Mouse (Mus musculus) MEL (cell line): Measurements from ENCODE around the gene Slc7a8. TPM values are rescaled to one million over a fixed set of nuclear protein-coding genes. Genes with fewer than 3 reads are reported as not detected.

ENCODE experiments used
- DNase-seq: peaks from one replicate; pipeline ENCODE4 v3.0.0; 2011; ENCODE audit warnings: low read depth, low spot score
- H3K27ac ChIP-seq: 2 replicates; pipeline ENCODE4 v1.5.1; 2012; ENCODE audit warnings: low read depth, mild to moderate bottlenecking, control low read depth, low read length, moderate library complexity; ENCODE audit not compliant: control insufficient read depth
- H3K27me3 ChIP-seq, 2 experiments: fragments of 150-350 bp in 1 of 2; sonication (generic) in 1 of 2; 2 replicates each; pipeline ENCODE4 v1.6.1; 2012; ENCODE audit warnings: low read length in 2 of 2, mild to moderate bottlenecking in 2 of 2, improper control_type of control experiment in 1 of 2, moderate library complexity in 1 of 2; ENCODE audit not compliant: insufficient read depth in 2 of 2, control insufficient read depth in 1 of 2
- H3K36me3 ChIP-seq, 2 experiments: 2 replicates each; pipeline ENCODE4 v1.6.1; 2012 to 2014; ENCODE audit warnings: low read length in 2 of 2, improper control_type of control experiment in 1 of 2, inconsistent platforms in 1 of 2, mild to moderate bottlenecking in 1 of 2; ENCODE audit not compliant: insufficient read depth in 2 of 2, control insufficient read depth in 1 of 2
- H3K4me1 ChIP-seq, 2 experiments: fragments of 150-350 bp in 1 of 2; sonication (generic) in 1 of 2; 2 replicates each; pipeline ENCODE4 v1.6.1; 2012; ENCODE audit warnings: low read length in 2 of 2, improper control_type of control experiment in 1 of 2, mild to moderate bottlenecking in 1 of 2; ENCODE audit not compliant: insufficient read depth in 2 of 2, control insufficient read depth in 1 of 2
- H3K4me3 ChIP-seq, 2 experiments: fragments of 150-350 bp in 1 of 2; sonication (generic) in 1 of 2; 2 replicates each; pipeline ENCODE4 v1.5.1; 2012; ENCODE audit warnings: low read depth in 2 of 2, low read length in 2 of 2, mild to moderate bottlenecking in 2 of 2, moderate library complexity in 2 of 2, control low read depth in 1 of 2, improper control_type of control experiment in 1 of 2; ENCODE audit not compliant: control insufficient read depth in 1 of 2, insufficient read depth in 1 of 2
- H3K79me2 ChIP-seq: 2 replicates; pipeline ENCODE4 v1.6.1; 2012; ENCODE audit warnings: mild to moderate bottlenecking, low read length, moderate library complexity; ENCODE audit not compliant: control insufficient read depth, poor library complexity, insufficient read depth
- H3K9ac ChIP-seq: 2 replicates; pipeline ENCODE4 v1.6.1; 2012; ENCODE audit warnings: low read depth, mild to moderate bottlenecking, control low read depth, low read length, moderate library complexity; ENCODE audit not compliant: control insufficient read depth, poor library complexity, severe bottlenecking
- H3K9me3 ChIP-seq: fragments of 150-350 bp; sonication (generic); replicated peaks from 2 replicates; pipeline ENCODE4 v1.6.1; 2012; ENCODE audit warnings: mild to moderate bottlenecking, low read length, improper control_type of control experiment, moderate library complexity; ENCODE audit not compliant: insufficient read depth
- BHLHE40 ChIP-seq: IDR thresholded peaks from 2 replicates; pipeline ENCODE4 v1.6.1; 2012; ENCODE audit warnings: low read depth, mild to moderate bottlenecking, inconsistent platforms, low read length, improper control_type of control experiment, borderline replicate concordance
- CHD1 ChIP-seq: IDR thresholded peaks from 2 replicates; pipeline ENCODE4 v1.6.1; 2012; ENCODE audit warnings: low read depth, mild to moderate bottlenecking, inconsistent platforms, low read length, improper control_type of control experiment
- E2F4 ChIP-seq: IDR thresholded peaks from 2 replicates; pipeline ENCODE4 v1.6.1; 2011; ENCODE audit warnings: low read depth, low read length, improper control_type of control experiment, borderline replicate concordance
- EP300 ChIP-seq, 2 experiments: IDR thresholded peaks; 2 replicates each; pipeline ENCODE4 v1.6.1; 2011; ENCODE audit warnings: improper control_type of control experiment in 2 of 2, low read length in 2 of 2, low read depth in 1 of 2, mild to moderate bottlenecking in 1 of 2
- ETS1 ChIP-seq: IDR thresholded peaks from 2 replicates; pipeline ENCODE4 v1.6.1; 2012; ENCODE audit warnings: low read depth, mild to moderate bottlenecking, inconsistent platforms, low read length, improper control_type of control experiment, moderate library complexity
- GABPA ChIP-seq: IDR thresholded peaks from 2 replicates; pipeline ENCODE4 v1.6.1; 2012; ENCODE audit warnings: low read depth, mild to moderate bottlenecking, inconsistent platforms, low read length, improper control_type of control experiment, moderate library complexity
- GATA1 ChIP-seq: IDR thresholded peaks from 2 replicates; pipeline ENCODE4 v1.6.1; 2011; ENCODE audit warnings: low read depth, low read length, improper control_type of control experiment
- HCFC1 ChIP-seq: IDR thresholded peaks from 2 replicates; pipeline ENCODE4 v1.6.1; 2012; ENCODE audit warnings: low read depth, mild to moderate bottlenecking, inconsistent platforms, low read length, improper control_type of control experiment, moderate library complexity
- JUND ChIP-seq: IDR thresholded peaks from 2 replicates; pipeline ENCODE4 v1.6.1; 2011; ENCODE audit warnings: low read depth, mild to moderate bottlenecking, improper control_type of control experiment, low read length
- KAT2A ChIP-seq: conservative IDR thresholded peaks from 2 replicates; pipeline ENCODE4 v1.6.1; 2012; ENCODE audit warnings: low read depth, low read length, improper control_type of control experiment, inconsistent platforms
- MAFK ChIP-seq: IDR thresholded peaks from 2 replicates; pipeline ENCODE4 v1.6.1; 2011; ENCODE audit warnings: low read depth, mild to moderate bottlenecking, low read length, improper control_type of control experiment, borderline replicate concordance
- MAX ChIP-seq: IDR thresholded peaks from 2 replicates; pipeline ENCODE4 v1.6.1; 2011; ENCODE audit warnings: low read length, improper control_type of control experiment
- MAZ ChIP-seq: IDR thresholded peaks from 2 replicates; pipeline ENCODE4 v1.6.1; 2012; ENCODE audit warnings: low read depth, mild to moderate bottlenecking, inconsistent platforms, low read length, improper control_type of control experiment
- MEF2A ChIP-seq: IDR thresholded peaks from 2 replicates; pipeline ENCODE4 v1.6.1; 2014; ENCODE audit warnings: low read depth, mild to moderate bottlenecking, inconsistent platforms, low read length, improper control_type of control experiment; ENCODE audit not compliant: poor library complexity, insufficient replicate concordance, severe bottlenecking; ENCODE audit errors: extremely low read depth
- MXI1 ChIP-seq: IDR thresholded peaks from 2 replicates; pipeline ENCODE4 v1.6.1; 2011; ENCODE audit warnings: mild to moderate bottlenecking, low read depth, low read length, improper control_type of control experiment
- MYB ChIP-seq: IDR thresholded peaks from 2 replicates; pipeline ENCODE4 v1.6.1; 2011; ENCODE audit warnings: mild to moderate bottlenecking, low read depth, low read length, improper control_type of control experiment
- MYC ChIP-seq: IDR thresholded peaks from 2 replicates; pipeline ENCODE4 v1.6.1; 2011; ENCODE audit warnings: low read depth, mild to moderate bottlenecking, low read length, improper control_type of control experiment, moderate library complexity
- NELFE ChIP-seq: IDR thresholded peaks from 2 replicates; pipeline ENCODE4 v1.6.1; 2011; ENCODE audit warnings: low read depth, low read length, improper control_type of control experiment
- NRF1 ChIP-seq: IDR thresholded peaks from 2 replicates; pipeline ENCODE4 v1.6.1; 2014; ENCODE audit warnings: low read depth, mild to moderate bottlenecking, inconsistent platforms, low read length, improper control_type of control experiment, moderate library complexity; ENCODE audit not compliant: poor library complexity, insufficient read depth, severe bottlenecking
- POLR2A ChIP-seq, 2 experiments: IDR thresholded peaks; 2 replicates each; pipeline ENCODE4 v1.6.1; 2011 to 2012; ENCODE audit warnings: low read length in 2 of 2, mild to moderate bottlenecking in 2 of 2, control low read depth in 1 of 2, improper control_type of control experiment in 1 of 2, low read depth in 1 of 2, moderate library complexity in 1 of 2; ENCODE audit not compliant: control insufficient read depth in 1 of 2, insufficient read depth in 1 of 2, poor library complexity in 1 of 2
- POLR2AphosphoS2 ChIP-seq: IDR thresholded peaks from 2 replicates; pipeline ENCODE4 v1.6.1; 2011; ENCODE audit warnings: low read length, improper control_type of control experiment
- POLR2AphosphoS5 ChIP-seq: IDR thresholded peaks from 2 replicates; pipeline ENCODE4 v1.6.1; 2012; ENCODE audit warnings: low read depth, borderline replicate concordance, mild to moderate bottlenecking, inconsistent platforms, low read length, moderate library complexity, mixed read lengths
- RAD21 ChIP-seq: IDR thresholded peaks from 2 replicates; pipeline ENCODE4 v1.6.1; 2011; ENCODE audit warnings: mild to moderate bottlenecking, low read depth, low read length, improper control_type of control experiment
- RCOR1 ChIP-seq: IDR thresholded peaks from 2 replicates; pipeline ENCODE4 v1.6.1; 2012; ENCODE audit warnings: low read depth, mild to moderate bottlenecking, inconsistent platforms, low read length, improper control_type of control experiment
- SIN3A ChIP-seq: IDR thresholded peaks from 2 replicates; pipeline ENCODE4 v1.6.1; 2012; ENCODE audit warnings: low read length, improper control_type of control experiment, inconsistent platforms
- SMC3 ChIP-seq: IDR thresholded peaks from 2 replicates; pipeline ENCODE4 v1.6.1; 2011; ENCODE audit warnings: low read depth, low read length, improper control_type of control experiment
- TAL1 ChIP-seq: IDR thresholded peaks from 2 replicates; pipeline ENCODE4 v1.6.1; 2012; ENCODE audit warnings: mild to moderate bottlenecking, inconsistent platforms, low read length, moderate library complexity, mixed read lengths
- TBP ChIP-seq: IDR thresholded peaks from 2 replicates; pipeline ENCODE4 v1.8.0; 2011; ENCODE audit warnings: low read depth, low read length, improper control_type of control experiment
- TCF12 ChIP-seq: IDR thresholded peaks from 2 replicates; pipeline ENCODE4 v1.6.1; 2014; ENCODE audit warnings: low read depth, mild to moderate bottlenecking, inconsistent platforms, low read length, improper control_type of control experiment, moderate library complexity
- UBTF ChIP-seq: IDR thresholded peaks from 2 replicates; pipeline ENCODE4 v1.6.1; 2012; ENCODE audit warnings: low read depth, mild to moderate bottlenecking, inconsistent platforms, low read length, improper control_type of control experiment, moderate library complexity, borderline replicate concordance; ENCODE audit not compliant: insufficient read depth
- USF1 ChIP-seq: IDR thresholded peaks from 2 replicates; pipeline ENCODE4 v1.6.1; 2014; ENCODE audit warnings: low read depth, mild to moderate bottlenecking, inconsistent platforms, low read length, improper control_type of control experiment, moderate library complexity
- USF2 ChIP-seq, 2 experiments: IDR thresholded peaks; 2 replicates each; pipeline ENCODE4 v1.6.1; 2011 to 2012; ENCODE audit warnings: improper control_type of control experiment in 2 of 2, low read length in 2 of 2, borderline replicate concordance in 1 of 2, inconsistent platforms in 1 of 2, low read depth in 1 of 2, mild to moderate bottlenecking in 1 of 2; ENCODE audit not compliant: insufficient read depth in 1 of 2
- ZC3H11A ChIP-seq: IDR thresholded peaks from 2 replicates; pipeline ENCODE4 v1.6.1; 2012; ENCODE audit warnings: low read depth, mild to moderate bottlenecking, inconsistent platforms, low read length, improper control_type of control experiment
- ZKSCAN1 ChIP-seq: IDR thresholded peaks from 2 replicates; pipeline ENCODE4 v1.6.1; 2012; ENCODE audit warnings: low read depth, mild to moderate bottlenecking, inconsistent platforms, low read length, improper control_type of control experiment, moderate library complexity
- ZMIZ1 ChIP-seq: IDR thresholded peaks from 2 replicates; pipeline ENCODE4 v1.6.1; 2012; ENCODE audit warnings: low read depth, mild to moderate bottlenecking, inconsistent platforms, low read length, improper control_type of control experiment, moderate library complexity
- ZNF384 ChIP-seq: IDR thresholded peaks from 2 replicates; pipeline ENCODE4 v1.6.1; 2012; ENCODE audit warnings: low read depth, mild to moderate bottlenecking, inconsistent platforms, low read length, improper control_type of control experiment
- polyA plus RNA-seq, 2 experiments: library from polyadenylated mRNA; stranded (reverse) in 1 of 2; unstranded in 1 of 2; fragments of >175 nt in 1 of 2; fragments of >200 nt in 1 of 2; gene quantifications; 2 replicates each; pipeline versions ENCODE4 v1.2.1 to v1.2.4; 2012; ENCODE audit warnings: low replicate concordance in 2 of 2, low read depth in 1 of 2; ENCODE audit not compliant: insufficient read length in 2 of 2, insufficient read depth in 1 of 2, missing spikeins in 1 of 2
- total RNA-seq: library from RNA; depleted of rRNA; stranded (reverse); fragments of 300-350 nt; gene quantifications from 2 replicates; pipeline ENCODE4 v1.2.3, GENCODE M21; 2012

Slc7a8 gene
- total and polyA plus RNA-seq, 3 experiments = 0.08 to 0.29 TPM; not detected in 1

DNA sequence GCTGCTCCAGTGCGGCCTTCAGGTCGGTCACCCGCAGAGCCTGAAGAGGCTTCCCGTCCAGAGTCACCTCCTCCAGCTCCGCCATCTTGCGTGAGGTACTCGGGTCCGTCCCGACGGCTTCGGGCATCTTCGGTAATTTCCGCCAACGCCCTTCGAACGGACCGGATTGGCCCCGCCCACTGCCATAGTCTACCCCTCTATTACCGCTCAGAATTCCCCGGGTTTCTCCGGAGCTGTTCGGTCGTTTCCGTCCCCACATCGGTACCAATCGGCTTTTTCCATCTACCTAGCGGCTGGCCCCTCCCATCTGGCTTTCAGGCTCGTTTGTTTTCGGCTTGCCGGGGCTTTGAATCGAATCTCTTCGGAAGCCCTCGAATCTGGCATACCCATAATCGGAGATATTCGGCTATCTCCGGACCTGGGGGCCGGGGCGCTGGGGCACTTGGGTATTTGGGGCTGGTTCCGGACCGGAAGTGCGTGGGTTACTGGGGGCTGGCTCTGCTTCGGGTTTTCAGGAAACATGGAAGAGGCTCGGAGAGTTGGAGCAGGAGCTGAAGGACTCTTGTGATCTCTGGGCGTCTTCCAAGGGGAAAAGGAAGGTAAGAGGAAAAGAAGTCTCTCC is 95.1 kb downstream of the Slc7a8 start, which contains the start of gene Acin1:
Gene Acin1 (minus strand): TSS at position 410 of the 622 bp plus-strand sequence.
- no peaks in the 10 kb centered on the region for H3K9me3 ChIP-seq
- H3K4me1 ChIP-seq = peaks cover 2 to 8% of the 10 kb centered on the region in 2 experiments; a peak in 3 of 4 replicates
- TF ChIP-seq BHLHE40 (no peak), UBTF (no peak), MYB (no peak; the same call in 1 of the 2 replicates), JUND (no peak), CHD1 (no peak), TCF12 (peak; percentile 71), ETS1 (peak; percentile 68), ZMIZ1 (peak; percentile 73), MAX (peak; percentile 52), ZNF384 (no peak), MXI1 (peak; percentile 38; the same call in 1 of the 2 replicates), HCFC1 (peak; percentile 85), USF2 (IDR thresholded peaks at IDR 0.05; ENCODE audit: borderline replicate concordance in 1 of 2, insufficient read depth in 1 of 2, low read depth in 1 of 2, low read length in 2 of 2) (no peak), MAFK (no peak), KAT2A (peak; percentile 62), POLR2AphosphoS5 (no peak), E2F4 (no peak), POLR2AphosphoS2 (peak; percentile 81), RCOR1 (0 out of 2 replicates have a peak, but pooled peaks have one; percentile 9), MYC (peak; percentile 41; the same call in 1 of the 2 replicates), RAD21 (no peak), GABPA (no peak), MAZ (peak; percentile 71; the same call in 1 of the 2 replicates), ZC3H11A (no peak), NELFE (no peak; the same call in 1 of the 2 replicates), SMC3 (no peak), ZKSCAN1 (no peak), SIN3A (peak; percentile 87), USF1 (peak; percentile 31; the same call in 1 of the 2 replicates), EP300 (IDR thresholded peaks at IDR 0.05; ENCODE audit: low read depth in 1 of 2, low read length in 2 of 2) (peak in 1 of 2 experiments; percentile 43; a peak in 1 of 4 replicates), NRF1 (no peak), GATA1 (no peak), TBP (peak; percentile 54), POLR2A (IDR thresholded peaks at IDR 0.05; ENCODE audit: control insufficient read depth in 1 of 2, insufficient read depth in 1 of 2, low read depth in 1 of 2, low read length in 2 of 2, poor library complexity in 1 of 2) (peak in 1 of 2 experiments; percentile 91; a peak in 2 of 4 replicates), MEF2A (no peak; the same call in 1 of the 2 replicates), TAL1 (no peak)

More for the DNA sequence above, 95.1 kb downstream of the Slc7a8 start, which contains the start of gene Acin1:
- peaks cover 51% of the 10 kb centered on the region for H3K79me2 ChIP-seq
- no peaks in the 10 kb centered on the region for H3K27me3 ChIP-seq
- peak within 1 kb of the TSS; percentile 79 to 98 for H3K4me3 ChIP-seq
- H3K36me3 ChIP-seq = peaks cover 1 to 27% of the 10 kb centered on the region in 2 experiments
- peak; percentile 99 for DNase-seq
- peak within 1 kb of the TSS; percentile 93 for H3K9ac ChIP-seq
- peak within 1 kb of the TSS; percentile 97 for H3K27ac ChIP-seq
